Mouse (Mus musculus): Measurements from ENCODE around the gene Cend1.
"Not testable (repeated sequence)": the region's sequence is repeated elsewhere in the genome, so short reads cannot be mapped to it uniquely, and the experiment has no call there.

Cend1 gene

DNA sequence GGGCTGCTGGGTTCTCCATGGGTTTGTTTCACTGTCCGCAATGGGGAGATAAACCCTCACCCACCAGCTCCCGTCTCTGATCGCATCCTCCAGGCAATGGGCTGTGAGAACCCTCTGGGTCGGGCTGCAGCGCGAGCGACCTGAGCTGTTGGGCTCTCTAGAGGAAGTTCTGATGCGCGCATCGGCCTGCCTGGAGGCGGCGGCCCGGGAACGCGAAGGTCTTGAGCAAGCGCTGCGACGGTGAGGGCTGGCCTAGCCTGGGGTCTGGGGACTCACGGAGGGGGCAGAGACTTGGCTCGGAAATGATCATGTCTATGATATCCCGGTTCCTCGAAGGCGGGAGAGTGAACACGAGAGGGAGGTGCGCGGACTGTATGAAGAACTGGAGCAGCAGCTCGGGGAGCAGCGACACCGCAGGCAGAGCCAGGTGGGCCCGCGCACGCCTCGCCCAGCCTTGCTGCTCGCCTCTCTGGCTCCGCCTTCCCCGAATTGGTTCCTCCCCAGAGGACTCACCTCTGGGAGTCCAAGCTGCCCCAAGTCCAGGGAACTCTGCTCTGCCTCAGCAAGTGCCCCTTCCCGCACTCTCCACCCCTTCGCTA, 35.4 kb upstream of the Cend1 start:
- peak; percentile 30 for DNase-seq

DNA sequence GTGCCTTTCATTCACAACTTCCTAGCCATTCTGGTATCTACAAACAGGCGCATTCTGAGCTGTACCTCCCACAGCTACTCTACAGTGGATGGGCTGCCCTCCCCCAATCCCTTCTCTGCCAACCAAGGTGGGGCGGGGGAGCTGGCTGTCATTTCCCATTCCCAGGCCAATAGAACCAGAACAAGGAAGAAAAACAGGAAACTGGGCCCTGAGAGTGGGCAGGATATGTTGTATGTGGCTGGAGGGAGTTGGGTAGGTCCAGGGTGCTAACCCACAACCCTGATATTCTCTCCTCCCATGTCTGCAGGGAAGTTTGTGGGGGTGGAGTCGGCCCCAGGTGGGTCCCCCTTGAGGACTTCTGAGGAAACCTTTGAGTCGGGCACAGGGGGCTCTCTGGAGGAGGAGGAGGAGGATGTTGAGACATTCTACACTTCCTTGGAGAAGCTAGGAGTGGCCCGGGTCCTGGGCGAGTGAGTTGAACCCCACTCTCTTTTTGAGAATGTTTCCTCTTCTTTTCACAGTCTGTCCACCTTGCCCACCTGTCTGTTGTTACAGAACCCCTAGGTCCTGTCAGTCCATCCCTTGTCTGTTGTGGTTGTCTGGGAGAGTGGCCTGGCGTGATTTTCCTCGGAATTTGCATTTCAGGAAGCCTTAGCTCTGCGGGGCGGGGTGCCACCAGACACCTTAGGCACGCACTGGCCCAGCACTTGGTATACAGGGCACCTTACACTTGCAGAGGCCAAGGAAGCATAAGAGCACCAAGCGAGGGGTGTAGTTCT, 34.7 kb upstream of the Cend1 start:
- no peak for DNase-seq

DNA sequence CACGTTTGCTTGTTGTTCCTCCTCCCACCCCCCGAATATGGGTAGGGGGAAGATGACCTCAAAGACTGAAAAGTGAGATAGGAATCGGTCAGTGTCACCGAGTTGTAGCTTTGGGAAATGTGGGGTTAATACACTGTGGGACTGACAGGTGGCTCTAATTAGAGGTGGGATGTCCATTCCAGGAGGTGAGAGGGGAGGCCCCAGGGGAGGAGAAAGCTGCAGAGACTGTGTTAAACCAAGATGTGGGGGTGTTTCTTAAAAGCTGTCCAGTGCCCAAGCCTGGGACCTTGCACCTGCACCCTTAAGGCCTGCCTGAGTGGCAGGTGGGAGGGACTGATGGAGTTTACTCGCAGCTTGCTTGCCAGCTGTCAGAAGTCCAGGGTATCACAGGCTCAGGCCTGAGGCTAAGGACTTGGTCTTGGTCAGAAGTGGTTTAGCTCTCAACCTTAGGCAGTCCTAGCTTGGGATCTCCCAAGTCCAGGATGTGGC, 33.1 kb upstream of the Cend1 start:
- DNase-seq: no peak

DNA sequence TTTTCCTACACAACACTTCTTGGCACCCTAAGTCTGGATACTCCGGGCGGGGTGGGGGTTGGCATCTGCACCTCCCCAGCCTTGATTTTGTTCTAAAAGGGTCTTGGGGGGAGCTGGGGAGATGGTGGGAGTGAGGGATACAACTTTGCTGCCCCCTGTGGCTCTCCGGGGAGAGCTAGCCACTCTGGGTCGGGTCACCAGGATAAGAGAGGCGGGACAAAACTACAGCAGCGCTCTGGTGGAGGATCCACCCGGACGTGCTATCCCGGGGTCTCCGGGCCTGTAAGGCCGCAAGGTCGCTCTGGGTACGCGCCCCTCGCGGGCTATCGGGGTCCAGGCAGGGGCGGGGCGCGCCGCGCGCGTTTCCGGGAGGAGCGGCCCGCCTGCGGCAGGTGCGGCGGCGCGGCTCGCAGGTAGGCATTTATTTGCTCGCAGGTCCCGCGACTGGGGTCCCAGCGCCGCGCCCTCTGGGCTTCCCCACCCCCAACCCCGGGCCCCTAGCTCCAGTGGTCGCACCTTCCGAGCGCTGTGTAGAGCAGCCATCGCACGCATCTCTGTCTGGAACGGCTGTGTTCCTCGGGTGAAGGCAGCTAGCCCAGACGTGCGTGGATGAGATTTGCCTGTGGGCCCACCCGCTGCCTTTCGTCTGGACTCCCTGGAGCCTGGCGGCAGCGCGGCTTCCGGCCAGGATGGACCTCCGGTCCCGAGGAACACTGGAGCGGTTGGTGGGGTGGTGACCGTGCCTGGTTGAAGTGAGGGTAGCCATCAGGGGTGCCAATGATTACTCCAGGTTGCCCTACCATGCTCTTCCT, 32.4 kb upstream of the Cend1 start:
- DNase-seq: peak; percentile 46

DNA sequence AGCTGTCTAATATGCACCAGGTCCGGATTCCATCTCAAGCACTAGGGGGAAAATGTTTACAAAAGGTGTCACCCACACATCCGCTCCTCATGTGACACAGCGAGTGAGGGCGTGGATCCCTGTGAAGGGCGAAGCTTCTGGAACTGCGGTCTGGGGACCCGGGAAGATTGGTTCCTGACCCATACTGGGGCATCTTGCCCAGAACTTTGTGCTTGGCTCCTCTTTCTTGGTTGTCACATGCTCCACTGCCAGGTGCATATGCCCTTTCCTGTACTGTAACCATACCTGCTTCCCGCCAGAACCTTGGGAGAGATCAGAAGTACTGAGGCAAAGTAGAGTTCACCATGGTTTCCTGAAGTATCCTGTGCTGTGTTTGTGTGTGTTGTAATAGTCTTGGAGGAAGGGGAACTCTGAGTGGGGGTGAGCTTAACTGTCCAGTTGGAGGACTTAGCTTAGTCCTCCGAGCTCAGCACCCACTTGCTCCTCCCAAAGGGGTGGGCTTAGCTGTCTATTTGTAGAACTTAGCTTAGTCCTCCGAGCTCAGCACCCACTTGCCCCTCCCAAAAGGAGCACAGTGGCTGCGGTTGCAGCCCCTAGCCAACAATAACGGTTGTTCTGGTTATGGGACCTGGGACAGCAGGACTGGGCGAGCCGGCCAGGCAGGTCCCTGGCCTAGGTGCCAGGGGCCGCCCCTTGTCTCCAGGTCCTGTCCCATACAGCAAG, 31.3 kb upstream of the Cend1 start, which contains the start of gene Cracr2b:
Gene Cracr2b (plus strand): TSS at position 704 of the 723 bp plus-strand sequence.
- peak; percentile 53 for DNase-seq

DNA sequence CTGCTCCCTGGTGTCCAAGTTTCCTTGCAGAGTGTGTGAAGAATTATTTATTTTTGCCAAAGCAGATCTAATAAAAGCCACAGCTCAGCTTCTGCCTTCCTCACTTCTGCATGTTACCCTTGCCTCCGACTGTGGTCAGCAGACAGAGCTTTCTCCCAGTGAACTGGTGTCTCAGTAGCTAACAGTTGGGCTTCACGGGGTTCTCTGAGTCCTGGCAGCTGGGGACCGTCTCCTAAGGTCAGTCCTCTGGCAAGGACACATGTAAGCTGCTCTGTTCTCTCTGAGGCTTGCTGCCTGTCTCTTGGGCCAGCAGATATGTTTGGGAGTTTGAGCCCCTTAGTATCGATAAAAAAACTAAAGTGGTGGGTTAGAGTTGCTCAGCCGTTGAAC, 30.7 kb upstream of the Cend1 start:
- peak; percentile 38 for DNase-seq

DNA sequence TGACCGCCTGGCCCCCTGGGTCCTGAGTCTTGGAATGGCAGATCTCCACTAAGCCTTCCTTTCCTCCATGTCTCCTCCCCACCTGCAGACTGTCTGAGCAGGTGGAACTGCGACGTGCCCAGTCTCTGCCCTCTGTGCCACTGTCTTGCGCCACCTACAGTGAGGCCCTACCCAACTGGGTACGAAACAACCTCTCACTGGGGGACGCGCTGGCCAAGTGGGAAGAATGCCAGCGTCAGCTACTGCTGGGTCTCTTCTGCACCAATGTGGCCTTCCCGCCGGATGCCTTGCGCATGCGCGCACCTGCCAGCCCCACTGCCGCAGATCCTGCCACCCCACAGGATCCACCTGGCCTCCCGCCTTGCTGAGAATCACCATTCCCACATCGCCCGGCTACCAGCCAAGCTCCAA, 30.0 kb upstream of the Cend1 start:
- peak; percentile 80 for DNase-seq

DNA sequence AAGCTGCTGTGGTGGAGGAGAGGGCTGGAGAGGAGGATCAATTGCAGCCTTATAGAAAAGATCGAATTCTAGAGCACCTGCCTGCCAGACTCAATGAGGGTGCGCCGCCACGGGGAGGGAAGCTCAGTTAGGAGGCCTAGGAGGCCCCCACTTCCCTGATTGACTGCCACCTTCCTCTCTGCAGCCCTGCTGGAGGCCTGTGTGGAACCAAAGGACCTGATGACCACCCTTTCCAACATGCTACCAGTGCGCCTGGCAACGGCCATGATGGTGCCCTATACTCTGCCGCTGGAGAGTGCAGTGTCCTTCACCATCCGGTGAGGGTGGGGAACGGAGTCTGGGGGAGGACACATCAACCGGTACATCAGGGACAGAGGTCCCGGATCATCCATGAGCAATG, 29.4 kb upstream of the Cend1 start:
- DNase-seq: peak; percentile 54

DNA sequence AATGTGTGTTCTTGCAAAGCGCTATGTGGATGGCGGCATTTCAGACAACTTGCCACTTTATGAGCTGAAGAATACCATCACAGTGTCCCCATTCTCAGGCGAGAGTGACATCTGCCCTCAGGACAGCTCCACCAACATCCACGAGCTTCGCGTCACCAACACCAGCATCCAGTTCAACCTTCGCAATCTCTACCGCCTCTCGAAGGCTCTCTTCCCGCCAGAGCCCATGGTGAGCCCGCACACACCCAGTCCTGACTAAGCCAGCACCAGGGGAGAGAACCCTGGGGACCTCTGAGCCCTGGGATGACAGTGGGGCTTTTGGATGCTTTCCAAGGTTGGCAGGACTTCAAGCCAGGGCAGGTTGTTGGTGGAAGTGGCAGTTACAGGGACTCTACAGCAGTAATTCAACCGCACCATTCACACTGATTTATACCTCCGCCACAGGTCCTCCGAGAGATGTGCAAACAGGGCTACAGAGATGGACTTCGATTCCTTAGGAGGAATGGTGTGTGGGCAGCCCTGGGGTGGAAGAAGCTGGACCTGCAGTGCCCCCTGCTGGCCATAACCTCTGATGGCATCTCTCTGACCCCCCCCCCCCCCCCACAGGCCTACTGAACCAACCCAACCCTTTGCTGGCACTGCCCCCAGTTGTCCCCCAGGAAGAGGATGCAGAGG, 28.8 kb upstream of the Cend1 start:
- DNase-seq: peak; percentile 64

DNA sequence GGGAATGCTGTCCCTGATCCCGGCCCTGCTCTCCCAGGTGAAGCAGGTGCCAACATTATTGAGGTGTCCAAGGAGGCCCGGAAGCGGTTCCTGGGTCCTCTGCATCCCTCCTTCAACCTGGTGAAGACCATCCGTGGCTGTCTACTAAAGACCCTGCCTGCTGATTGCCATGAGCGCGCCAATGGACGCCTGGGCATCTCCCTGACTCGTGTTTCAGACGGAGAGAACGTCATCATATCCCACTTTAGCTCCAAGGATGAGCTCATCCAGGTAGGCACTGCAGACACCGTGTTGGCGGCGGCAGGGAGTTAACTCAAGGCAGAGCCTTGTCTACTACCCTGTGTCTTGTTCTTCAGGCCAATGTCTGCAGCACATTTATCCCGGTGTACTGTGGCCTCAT, 27.9 kb upstream of the Cend1 start:
- peak; percentile 41 for DNase-seq

DNA sequence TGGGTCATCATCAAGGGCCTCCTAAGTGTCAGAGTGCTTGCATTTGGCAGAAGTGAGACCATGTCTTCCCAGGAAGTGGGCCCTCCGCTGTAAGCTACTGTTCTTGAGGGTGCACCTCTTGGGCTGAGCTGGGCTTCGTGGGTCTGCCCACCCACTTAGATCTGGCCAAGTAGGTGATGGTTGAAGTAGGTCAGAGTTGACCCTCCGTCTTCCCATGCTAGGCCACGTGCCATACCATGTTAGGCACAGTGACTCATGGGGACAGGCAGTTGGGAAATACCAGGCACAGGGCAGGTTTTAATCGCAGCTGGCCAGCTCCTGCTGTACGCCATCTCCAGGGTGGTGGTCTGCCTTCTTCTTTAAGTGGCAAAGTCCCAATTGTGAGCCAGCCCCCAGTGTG, 27.4 kb upstream of the Cend1 start:
- peak; percentile 37 for DNase-seq

DNA sequence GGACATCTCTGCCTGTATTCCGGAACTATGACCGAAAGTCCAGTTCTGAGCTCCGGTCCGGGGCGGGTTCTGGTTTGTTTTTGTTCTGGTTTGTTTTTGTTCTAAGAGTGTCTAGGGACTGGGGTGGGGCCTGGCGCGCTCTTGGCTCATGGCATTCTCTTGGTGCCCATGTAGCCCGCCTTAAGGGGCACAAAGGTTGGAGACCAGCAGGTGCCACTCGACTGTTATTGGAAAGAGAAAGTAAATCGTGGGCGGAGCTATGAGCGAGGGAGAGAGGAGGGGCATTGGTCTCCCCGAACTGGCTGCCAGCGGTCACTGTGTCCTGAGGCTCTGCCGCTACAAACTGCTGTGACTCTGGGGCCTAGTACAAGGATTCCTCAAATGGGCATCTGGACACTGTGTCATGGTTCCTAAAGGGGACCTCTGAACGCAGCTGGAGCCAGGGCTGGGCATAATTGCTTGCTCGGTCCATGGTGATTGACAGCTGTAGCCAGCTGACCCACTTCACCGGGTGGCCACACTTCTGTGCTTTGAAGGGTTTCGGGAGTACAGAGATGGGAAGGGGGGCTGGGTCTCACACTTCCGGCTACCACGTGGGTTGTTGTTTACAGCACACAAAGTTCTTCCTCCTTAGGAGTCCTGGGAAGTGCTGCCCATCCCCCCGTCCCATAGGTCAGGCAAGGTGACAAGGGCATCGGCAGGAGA, 26.5 kb upstream of the Cend1 start:
- DNase-seq: peak; percentile 70

DNA sequence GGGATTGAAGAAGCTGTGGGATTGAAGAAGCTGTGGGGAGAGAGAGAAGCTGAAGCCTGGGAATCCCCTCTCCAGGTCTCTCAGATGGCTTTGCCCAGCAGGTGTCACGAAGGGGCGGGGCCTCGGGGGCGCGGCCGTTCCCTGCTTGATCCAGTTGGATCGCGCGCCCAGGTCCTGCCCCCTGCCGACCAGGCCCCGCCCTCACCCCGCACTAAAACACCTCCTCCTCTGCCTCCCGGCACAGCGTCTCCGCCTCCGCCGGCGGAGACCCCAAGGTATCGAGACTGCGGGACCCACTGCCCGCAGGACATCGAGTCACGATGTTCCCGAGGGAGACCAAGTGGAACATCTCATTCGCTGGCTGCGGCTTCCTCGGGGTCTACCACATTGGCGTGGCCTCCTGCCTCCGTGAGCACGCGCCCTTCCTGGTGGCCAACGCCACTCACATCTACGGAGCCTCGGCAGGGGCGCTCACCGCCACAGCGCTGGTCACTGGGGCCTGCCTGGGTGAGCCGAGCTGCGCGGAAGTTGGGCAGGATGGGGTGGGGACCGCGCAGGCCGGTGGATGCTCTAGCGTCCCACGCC, 25.8 kb upstream of the Cend1 start, which contains the start of gene Pnpla2:
Gene Pnpla2 (plus strand): TSS at position 232 of the 585 bp plus-strand sequence.
- DNase-seq: peak; percentile 88

DNA sequence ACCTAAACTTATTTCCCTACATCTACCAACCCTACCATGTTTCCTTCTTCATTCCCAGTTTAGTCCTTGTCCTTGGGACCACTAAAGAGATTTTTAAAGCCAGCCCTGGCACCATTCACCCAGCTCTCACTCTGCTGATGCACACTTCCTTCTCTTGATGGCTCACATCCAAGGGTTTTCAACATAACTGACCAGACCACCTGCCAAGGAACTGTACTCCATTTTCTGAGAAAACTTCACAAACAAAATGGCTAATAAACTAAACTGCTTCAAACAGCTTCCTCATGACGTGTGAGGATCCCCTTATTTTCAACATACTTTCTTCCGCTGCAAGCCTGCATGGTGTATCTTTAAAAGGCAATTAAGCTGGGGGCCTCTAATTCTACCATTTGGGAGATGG, 24.3 kb upstream of the Cend1 start:
- no peak for DNase-seq

DNA sequence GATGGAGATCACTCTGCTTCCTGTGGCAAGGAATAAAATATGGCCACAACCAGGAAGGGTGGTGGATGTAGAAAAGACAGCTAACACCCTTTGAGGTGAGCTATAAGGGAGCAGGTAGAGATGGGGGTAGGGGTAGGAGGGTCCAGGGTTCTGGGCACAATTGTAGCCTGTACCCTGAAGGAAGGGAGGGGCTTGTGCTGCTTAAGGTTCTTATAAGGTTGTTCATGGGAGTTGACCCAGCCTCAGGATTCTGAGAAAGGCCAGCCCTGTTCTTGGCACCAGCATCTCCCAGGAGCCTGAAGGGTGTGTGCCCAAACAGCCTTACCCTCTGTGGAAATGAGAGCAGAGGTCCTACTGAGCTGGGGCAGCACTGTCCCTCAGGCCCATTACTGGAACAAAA, 22.6 kb upstream of the Cend1 start:
- no peak for DNase-seq

DNA sequence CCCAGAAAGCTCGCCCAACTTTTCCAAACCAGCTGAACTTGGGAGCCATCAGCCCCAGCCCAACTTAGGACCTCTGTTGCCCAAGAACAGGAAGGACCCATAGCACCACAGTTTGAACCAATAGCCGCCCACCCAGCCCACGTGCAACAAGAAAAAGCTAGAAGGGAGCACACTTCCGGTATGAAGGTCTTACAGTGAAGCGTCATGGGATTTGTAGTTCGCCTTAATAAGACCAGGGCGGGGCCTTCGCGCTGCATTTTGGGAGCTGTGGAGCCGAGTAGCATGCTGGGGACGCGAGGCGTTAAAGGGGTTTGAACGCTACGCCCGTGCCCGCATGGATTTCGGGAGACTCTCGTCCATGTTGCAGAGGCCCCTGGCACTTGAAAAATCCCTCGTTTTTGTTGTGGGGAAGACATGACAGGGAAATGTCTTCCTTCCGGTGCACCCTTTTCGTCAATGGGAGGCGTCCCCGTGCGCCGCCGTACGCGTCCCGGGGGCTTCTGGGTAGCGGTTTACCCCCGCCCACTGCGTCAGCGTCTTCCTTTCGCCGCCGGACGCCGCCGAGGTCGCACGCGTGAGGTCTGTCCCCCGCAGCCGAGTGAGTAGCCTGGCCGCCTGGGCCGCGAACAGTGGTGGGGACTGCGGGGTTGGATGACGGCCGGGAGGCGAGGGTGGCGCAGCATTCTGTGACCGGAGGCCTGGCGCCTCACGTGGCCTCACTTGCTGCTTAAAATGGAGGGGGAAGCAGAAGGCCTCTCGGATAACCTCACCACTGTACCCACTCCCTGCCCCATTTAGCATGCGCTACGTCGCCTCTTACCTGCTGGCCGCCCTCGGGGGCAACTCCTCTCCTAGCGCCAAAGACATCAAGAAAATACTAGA, 18.1 kb upstream of the Cend1 start, which contains the start of gene Rplp2:
Gene Rplp2 (plus strand): TSS at position 261 of the 882 bp plus-strand sequence.
- peak; percentile 94 for DNase-seq

DNA sequence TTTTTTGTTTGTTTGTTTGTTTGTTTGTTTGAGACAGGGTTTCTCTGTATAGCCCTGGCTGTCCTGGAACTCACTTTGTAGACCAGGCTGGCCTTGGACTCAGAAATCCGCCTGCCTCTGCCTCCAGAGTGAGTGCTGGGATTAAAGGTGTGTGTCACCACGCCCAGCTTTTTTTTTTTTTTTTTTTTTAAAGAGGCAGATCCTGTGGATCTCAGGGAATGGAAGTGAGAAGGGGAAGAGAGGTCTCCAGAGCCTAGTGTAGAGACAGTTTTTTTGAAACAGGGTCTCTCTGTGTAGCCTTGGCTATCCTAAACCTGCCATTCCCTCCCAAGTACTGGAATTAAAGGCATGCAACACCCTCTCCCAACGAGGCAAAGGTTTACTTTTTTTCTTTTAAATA, 17.1 kb upstream of the Cend1 start:
- not testable (repeated sequence) for DNase-seq

DNA sequence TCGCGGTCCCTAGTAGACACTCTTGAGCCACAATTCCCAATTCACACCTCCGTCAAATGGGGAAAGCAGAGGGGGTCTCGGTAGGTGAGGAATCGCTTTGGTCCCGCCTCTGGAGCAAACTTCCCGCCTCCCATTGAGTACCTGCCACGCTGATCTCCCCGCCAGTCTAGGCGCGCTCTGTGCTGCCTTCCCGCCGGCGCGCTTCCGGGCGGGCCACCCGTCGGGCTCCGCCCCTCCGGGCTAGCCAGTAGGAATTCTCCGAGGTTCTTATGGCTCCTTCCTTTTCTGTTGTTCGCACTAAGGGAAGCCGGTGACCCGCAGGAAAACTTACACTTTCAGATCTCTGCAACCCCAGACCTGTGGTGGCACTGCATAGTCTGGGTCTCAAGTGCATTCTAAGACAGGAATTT, 14.5 kb upstream of the Cend1 start, which contains the start of gene Pidd1:
Gene Pidd1 (minus strand): TSS at position 198 of the 410 bp plus-strand sequence.
- no peak for DNase-seq

DNA sequence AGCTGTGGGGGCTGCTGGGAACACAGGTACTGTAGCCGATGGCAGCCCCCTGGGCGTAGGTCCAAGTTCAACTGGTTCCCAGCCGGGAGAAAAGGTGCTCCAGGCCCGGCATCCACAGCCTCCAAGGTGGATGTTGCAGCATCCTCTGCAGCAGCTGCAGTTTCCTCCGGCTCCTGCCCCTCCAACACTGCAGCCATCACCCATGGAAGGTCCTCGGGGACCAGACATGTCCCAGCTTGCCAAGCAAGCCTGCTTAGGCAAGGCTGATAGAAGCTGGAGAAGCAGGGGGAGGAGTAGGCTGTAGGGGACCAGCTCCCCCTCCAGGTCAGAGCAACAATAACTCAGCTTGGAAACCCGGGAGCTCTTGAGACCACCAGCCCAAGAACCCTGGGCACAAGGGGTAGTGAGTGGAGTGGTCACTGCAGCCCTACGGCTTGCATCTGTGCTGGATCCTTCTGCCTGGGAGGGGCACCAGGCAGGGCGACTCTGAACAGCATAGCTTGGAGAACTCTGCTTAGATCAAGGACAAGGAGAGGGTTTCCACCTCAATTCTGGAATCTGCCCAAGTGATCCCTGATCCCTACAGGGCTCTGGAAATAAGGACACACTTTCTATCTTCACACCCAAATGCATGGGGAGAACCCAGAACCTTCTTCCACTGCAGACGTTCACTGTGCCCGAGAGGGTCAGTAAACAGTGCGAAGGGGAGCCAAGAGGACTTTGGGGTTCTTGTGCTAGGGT, 14.0 kb upstream of the Cend1 start:
- peak; percentile 38 for DNase-seq
